Mouse (Mus musculus) right cerebral cortex, adult 2 months (tissue): ENCODE results near the gene Usp54.

Experiments
- DNase-seq, 2 experiments: peaks; one replicate each; pipeline ENCODE4 v3.0.0; 2021 to 2022; ENCODE audit warnings: low spot score in 2 of 2

Usp54 gene

DNA sequence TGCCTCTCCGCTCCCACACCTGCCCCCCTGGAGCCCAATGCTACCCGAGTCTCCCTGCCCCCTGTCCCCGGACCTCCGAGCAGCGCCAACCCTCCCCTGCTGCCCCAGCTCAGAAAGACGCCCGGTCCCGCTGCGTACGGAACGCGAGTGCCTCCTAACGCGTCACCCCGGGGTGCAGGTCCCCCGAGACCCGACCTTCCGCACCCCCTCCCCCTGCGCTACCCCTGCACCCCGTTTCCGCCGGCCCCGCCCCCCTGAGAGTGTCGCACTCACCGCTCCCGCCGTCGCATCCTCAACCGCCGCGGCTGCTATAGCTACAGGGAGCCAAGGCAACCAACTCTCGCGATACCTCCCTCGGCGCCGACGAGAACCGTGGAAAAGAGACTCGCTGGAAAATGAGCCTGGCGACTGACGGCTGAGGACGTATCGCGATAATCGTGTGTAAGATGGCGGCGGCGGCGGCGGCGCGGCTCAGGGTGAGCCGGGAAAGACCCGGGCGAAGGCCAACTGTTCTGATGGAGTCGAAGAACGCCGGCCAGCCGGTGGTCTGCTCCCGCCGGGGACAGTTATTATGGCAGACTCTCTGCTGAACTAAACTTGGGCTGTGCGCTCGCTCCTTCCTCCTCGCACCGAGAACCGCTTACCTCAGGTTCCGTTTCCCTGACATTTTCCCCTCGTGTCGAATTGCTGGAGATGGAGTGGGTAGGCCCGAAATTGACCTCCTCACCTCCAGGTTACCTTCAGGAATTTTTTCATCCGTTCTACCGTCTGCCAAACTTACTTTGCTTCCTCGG lies at the start of gene Usp54:
Gene Usp54 (minus strand): TSS at position 420 of the 794 bp plus-strand sequence.
- peak; percentile 98 to 99 for DNase-seq

- no peak for DNase-seq
Observed at GRCm38 (mm10) chr14:20689009-20689408, 48.1 kb upstream of the Usp54 start.

DNA sequence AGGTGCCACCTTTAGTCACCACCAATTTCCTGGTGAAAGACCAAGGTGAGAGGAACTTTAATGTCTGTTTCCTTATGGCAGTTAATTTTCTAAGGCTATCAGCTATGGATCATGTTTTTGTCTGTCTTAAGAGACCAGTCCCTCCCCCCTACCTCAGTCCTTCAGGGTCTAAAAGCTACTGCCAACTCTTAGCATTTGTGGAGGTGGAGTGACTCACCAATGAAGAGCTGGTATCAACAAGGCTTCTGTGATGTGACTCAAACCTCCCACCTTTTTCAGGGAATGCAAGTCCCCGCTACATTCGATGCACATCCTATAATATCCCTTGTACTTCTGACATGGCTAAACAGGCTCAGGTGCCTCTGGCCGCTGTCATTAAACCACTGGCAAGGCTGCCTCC lies 45.7 kb upstream of the Usp54 start:
- DNase-seq: peak; percentile 48

DNA sequence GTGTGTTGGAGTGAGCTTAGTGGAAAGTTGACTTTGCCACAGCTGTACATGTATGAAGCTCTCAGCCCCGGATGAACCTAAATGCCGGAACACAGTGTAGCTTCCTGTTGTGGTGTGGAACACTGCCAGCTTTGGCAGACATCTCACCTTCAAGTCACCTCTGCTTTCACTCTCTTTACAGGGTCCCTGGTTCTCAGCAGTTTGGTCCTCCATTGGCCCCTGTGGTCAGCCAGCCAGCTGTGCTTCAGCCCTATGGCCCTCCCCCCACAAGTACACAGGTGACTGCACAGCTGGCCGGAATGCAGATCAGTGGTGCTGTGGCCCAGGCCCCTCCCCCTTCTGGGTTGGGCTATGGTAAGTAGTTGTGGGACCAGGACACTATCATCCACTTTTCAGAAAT lies 41.6 kb upstream of the Usp54 start:
- DNase-seq: no peak

DNA sequence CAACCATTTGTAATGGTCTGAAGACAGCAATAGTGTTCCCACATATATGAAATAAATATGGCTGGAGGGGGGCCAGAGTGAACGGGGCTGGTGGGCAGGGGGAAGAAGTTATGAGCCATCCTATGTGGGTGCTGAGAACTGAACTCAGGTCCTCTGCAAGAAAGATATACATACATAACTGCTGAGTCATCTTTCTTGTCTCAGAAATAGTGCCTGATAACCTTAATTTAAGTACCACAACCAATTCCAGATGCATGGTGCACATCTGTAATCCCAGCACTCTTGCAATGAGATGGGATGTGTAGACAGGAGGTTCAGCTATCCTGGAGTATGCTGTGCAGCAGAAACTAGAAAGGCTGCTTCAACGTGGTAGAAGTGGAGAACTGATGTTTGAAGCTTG lies 40.9 kb upstream of the Usp54 start:
- no peak for DNase-seq

- DNase-seq: no peak
Observed at GRCm38 (mm10) chr14:20677906-20678305, 37.0 kb upstream of the Usp54 start.

GRCm38 (mm10) chr14:20674064-20674833 lies 33.4 kb upstream of the Usp54 start, which contains the start of gene Sec24c:
TSS of gene Sec24c (plus strand) at chr14:20674308.
- peak; percentile 92 to 99 for DNase-seq

DNA sequence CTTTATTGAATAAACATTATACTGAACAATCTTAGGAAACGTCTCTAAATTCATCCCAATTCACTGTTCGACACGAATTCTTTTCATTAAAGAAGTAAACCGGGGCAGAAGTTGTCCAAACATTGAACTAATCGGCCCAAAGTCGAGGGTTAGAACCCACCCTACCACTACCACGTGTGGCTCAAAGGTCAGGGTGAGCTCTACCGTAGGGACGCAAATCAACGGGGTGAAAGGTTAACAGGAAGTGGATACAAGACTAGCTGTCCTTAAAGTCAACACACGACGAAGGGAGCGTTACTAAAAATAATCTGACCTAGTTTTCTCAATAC lies 32.8 kb upstream of the Usp54 start:
- peak; percentile 44 to 67 for DNase-seq

DNA sequence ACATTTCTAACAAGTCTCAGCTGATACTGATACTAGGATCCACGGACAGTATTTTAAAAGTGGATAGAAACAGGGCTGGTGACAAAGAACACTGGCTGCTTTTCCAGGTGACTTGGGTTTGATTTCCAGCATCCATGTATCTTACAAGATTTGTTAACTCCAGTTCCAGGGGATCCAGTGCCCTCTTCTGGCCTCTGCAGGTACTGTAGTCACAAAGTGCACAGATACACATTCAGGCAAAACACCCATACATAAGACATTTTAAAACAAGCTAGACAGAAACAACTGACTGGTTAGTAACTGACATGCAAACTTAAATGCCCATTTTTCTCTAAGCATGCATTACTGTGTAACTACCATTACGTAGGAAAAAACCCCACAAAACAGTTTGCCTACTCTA lies 32.1 kb upstream of the Usp54 start:
- no peak for DNase-seq

DNA sequence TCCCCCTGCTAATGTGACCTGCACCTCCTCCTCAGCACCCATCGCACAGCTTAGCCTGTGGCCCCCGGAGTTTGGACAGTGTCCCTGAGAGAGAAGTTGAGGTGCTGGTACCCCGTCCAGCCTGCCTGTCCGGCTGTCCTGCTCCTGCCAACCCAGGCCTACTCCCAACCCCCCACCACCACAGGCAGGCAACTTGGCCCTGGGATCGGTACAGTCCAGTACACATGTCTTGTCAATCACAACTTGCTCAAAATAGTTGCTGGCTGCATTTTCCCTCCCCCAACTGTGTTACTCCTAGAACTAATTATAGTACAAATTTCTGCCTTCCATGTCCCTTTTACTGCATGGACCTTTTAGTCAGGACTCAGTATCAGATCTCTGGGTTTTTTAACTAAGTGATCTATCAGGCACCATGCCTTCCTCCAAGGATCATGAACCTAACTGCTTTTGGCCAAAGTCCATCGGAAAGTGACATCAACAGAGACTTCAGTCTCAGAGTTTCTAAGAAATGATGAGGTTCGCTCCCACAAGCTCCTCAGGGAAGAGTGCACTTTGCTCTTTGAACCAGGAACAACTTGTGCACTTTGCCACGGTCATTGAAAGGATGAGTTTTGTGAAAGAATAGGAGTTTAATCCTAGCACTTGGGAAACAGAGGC lies 27.4 kb upstream of the Usp54 start, which contains the start of gene Synpo2l:
Gene Synpo2l (minus strand): TSS at position 201 of the 657 bp plus-strand sequence.
- DNase-seq: no peak

GRCm38 (mm10) chr14:20667469-20667868 lies 26.6 kb upstream of the Usp54 start:
- DNase-seq: no peak

DNA sequence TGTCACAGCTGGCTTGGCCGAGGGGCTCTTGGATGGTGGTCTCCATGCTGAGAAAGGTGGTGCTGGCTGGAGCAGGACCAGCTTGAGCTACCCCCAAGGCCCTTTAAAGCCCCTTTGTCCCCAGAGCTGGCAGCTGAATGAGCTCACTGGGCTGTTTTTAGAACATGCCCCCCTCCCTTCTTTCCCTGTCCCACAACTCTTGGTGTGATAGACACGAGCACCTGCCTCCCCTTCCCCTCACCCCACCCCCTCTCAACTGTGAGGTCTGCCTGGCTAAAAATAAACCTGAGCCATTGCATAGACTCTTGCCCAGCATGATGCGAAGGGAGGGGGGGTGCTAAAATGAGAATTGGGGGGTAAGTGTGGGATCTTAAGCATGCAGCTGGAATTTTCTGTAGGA lies 23.6 kb upstream of the Usp54 start:
- no peak for DNase-seq

DNA sequence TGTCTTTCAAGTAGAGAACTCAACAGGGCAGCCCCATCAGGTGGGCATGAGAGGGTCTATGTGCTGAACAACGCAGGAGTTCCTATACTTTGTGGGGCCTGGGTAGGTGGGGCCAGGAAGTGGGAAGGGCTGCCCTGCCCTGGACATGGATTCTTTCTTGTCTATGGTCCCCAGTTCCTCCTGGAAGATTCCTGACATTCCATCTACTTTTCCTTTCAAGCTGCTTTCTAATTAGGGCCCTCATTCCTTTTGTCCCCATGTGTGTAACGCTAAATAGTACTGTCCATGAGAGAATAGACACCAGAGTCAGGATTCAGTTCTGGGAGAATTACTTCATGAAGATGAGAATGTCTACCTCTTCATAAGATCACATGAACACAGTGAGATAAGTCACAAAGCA lies 22.7 kb upstream of the Usp54 start:
- DNase-seq: no peak

- DNase-seq: no peak
Observed at GRCm38 (mm10) chr14:20662740-20663139, 21.9 kb upstream of the Usp54 start.

- peak in 1 of 2 experiments; percentile 18 for DNase-seq
Observed at GRCm38 (mm10) chr14:20661661-20662331, 20.9 kb upstream of the Usp54 start.

GRCm38 (mm10) chr14:20660827-20661660 lies 20.2 kb upstream of the Usp54 start:
- peak; percentile 95 for DNase-seq

DNA sequence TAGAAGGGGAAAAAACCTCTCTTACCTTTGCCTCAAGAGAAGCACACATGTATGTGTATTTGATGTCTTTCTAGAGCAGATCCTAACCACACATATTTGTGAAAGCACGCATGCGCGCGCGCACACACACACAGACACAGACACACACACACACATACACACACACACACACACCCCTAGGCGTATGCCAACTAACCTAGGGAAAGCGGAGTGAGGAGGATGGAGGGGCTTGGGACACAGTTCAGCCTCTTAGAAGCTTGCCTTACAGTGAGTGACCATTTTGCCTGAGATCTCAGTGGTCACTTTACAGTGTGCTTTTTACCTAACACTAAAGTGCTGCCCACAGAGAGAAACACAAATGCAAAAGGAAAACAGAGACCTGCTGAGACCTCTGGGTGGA lies 18.8 kb upstream of the Usp54 start:
- DNase-seq: no peak

GRCm38 (mm10) chr14:20658902-20659301 lies 18.0 kb upstream of the Usp54 start:
- no peak for DNase-seq

- peak; percentile 55 to 62 for DNase-seq
Observed at GRCm38 (mm10) chr14:20658326-20658725, 17.5 kb upstream of the Usp54 start.

GRCm38 (mm10) chr14:20656361-20656760 lies 15.5 kb upstream of the Usp54 start, which contains the start of gene Myoz1:
TSS of gene Myoz1 (minus strand) at chr14:20656540.
- DNase-seq: no peak

- no peak for DNase-seq
Observed at GRCm38 (mm10) chr14:20655731-20656130, 14.9 kb upstream of the Usp54 start.
